Mouse (Mus musculus): ENCODE data around the gene Depdc5. TPM values are rescaled to one million over a fixed set of nuclear protein-coding genes. Genes with fewer than 3 reads are reported as not detected.
"Not testable (repeated sequence)": the region's sequence is repeated elsewhere in the genome, so short reads cannot be mapped to it uniquely, and the experiment has no call there.

The Depdc5 gene
- polyA plus RNA-seq (2014; fragmentation: Nextera tagmentation; extraction: Ambion mirVana): 32.6 and 40.3 TPM in 2 replicates

DNA sequence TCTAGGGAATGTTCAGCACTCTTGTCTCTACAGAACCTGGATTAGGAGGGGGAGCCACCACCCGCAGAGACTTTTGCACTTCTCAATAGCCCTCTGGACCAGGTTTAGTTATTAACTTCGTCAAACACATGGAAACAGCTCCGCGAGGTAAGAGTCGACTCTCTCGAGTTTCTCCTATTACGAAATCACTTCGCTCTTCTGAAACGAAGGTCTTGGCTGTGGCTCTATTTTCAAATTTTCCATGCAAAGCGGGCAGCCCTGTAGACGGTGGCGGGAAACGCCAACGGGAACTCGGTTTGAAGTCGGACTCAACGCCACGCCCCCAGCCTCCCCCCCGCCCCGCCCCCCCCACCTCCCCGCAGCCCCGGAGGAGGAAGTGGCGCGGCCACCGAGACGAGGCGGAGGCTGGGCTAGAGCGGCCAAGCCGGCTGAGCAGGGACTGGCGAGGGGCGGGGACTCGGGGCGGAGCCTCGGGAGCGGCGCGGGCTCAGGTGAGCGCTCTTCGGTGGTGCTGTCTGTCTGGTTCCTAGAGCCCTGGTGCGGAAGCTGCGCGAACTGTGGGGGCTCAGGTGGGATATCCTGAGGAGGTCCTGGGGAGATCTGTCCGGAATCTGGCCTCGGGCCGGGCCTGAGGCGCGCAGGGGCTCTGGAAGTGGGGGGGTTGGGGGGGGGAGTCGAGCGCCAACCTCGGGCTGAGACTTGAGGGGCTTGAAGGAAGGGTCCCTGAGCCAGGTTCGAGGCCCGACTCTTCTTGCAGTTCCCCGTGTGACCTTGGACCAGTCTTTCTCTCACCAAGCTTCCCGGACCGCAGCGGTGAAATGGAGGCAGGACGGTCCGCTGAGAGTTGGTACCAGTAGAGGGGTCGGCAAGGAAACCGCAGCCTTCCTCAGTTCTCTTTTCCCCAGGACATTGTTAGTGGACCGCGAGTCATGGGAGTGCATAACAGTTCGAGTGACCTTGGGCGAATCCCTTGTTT, at the start of gene Depdc5:
Gene Depdc5 (plus strand): TSS at position 449 of the 976 bp plus-strand sequence.
- peak within 1 kb of the TSS; percentile 55; the same call in 1 of the 2 replicates for H3K27ac ChIP-seq (ENCODE audit: low read depth, low read length)
- peak within 1 kb of the TSS; percentile 70 for H3K4me2 ChIP-seq (ENCODE audit: low read depth, low read length, severe bottlenecking)
- H3K4me3 ChIP-seq (ENCODE audit: low read depth, low read length): peak within 1 kb of the TSS; percentile 68
- ATAC-seq (replicated peaks; ENCODE audit: low FRiP score): peak; percentile 98
- H3K36me3 ChIP-seq (ENCODE audit: control insufficient read depth, insufficient read depth, low read length): no peaks in the 10 kb centered on the region; the same call in 1 of the 2 replicates
- no peaks in the 10 kb centered on the region for H3K9me3 ChIP-seq (ENCODE audit: control insufficient read depth, low read length)
- under 1% methylated on average over 59 of the region's 64 CpGs for WGBS
- no peaks in the 10 kb centered on the region for H3K27me3 ChIP-seq (ENCODE audit: control insufficient read depth, insufficient read depth, low read length)
- H3K4me1 ChIP-seq (replicated peaks; ENCODE audit: control insufficient read depth, insufficient read depth, low read length): no peaks in the 10 kb centered on the region; the same call in 1 of the 2 replicates
- DNase-seq (ENCODE audit: low spot score): peak; percentile 98
- H3K9ac ChIP-seq (ENCODE audit: low read length): peak within 1 kb of the TSS; percentile 75

DNA sequence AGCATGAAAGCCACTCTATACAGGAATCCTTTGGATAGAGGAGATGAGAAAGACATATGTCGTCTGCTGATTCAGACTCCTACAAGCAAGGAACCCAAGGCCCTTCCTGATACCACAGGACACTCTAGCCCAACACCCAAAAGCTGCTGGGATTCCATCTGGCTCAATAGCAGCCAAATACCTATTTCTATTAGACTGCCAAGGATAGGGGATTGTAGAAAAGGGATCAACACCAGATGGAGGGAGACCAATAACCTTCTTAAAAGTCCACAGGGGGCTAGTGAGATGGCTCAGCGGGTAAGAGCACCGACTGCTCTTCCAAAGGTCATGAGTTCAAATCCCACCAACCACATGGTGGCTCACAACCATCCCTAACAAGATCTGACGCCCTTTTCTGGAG, 48.1 kb upstream of the Depdc5 start:
- Histone ChIP-seq H3K27me3 (ENCODE audit: control insufficient read depth, insufficient read depth, low read length) (no peaks in the 10 kb centered on the region), H3K4me3 (ENCODE audit: low read depth, low read length) (no peak overlapping the region), H3K9ac (ENCODE audit: low read length) (no peak overlapping the region), H3K36me3 (ENCODE audit: control insufficient read depth, insufficient read depth, low read length) (no peaks in the 10 kb centered on the region; the same call in 1 of the 2 replicates), H3K4me1 (replicated peaks; ENCODE audit: control insufficient read depth, insufficient read depth, low read length) (no peaks in the 10 kb centered on the region), H3K4me2 (ENCODE audit: low read depth, low read length, severe bottlenecking) (no peak overlapping the region), H3K27ac (ENCODE audit: low read depth, low read length) (no peak overlapping the region), H3K9me3 (ENCODE audit: control insufficient read depth, low read length) (no peaks in the 10 kb centered on the region)
- DNase-seq (ENCODE audit: low spot score): no peak
- WGBS: 93% methylated on average over 4 of the region's 4 CpGs
- ATAC-seq (replicated peaks; ENCODE audit: low FRiP score): no peak

DNA sequence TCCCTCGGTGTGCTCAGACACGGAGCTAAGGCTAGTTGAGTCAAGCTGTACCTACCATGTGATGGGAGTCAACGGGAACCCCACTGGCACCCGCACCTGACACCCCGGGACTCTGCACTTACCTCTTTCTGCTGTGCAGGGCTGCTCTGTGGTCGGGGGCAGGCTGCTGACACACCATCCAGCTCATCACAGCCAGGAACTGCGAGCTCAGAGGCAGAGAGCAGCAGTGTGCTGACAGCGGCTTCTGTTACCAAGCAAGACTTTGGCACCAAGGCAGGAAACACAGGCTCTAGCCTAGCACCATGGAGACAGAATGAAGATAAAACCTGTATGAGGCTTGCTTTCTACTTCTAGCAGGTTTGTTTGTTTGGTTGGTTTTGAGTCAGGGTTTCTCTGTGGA, 43.0 kb upstream of the Depdc5 start:
- WGBS: 94% methylated on average over 8 of the region's 8 CpGs
- no peaks in the 10 kb centered on the region for H3K4me1 ChIP-seq (replicated peaks; ENCODE audit: control insufficient read depth, insufficient read depth, low read length)
- H3K4me2 ChIP-seq (ENCODE audit: low read depth, low read length, severe bottlenecking): no peak overlapping the region
- no peak overlapping the region for H3K27ac ChIP-seq (ENCODE audit: low read depth, low read length)
- H3K9ac ChIP-seq (ENCODE audit: low read length): no peak overlapping the region
- ATAC-seq (replicated peaks; ENCODE audit: low FRiP score): no peak
- no peaks in the 10 kb centered on the region for H3K9me3 ChIP-seq (ENCODE audit: control insufficient read depth, low read length)
- no peak overlapping the region for H3K4me3 ChIP-seq (ENCODE audit: low read depth, low read length)
- no peak for DNase-seq (ENCODE audit: low spot score)
- H3K27me3 ChIP-seq (ENCODE audit: control insufficient read depth, insufficient read depth, low read length): no peaks in the 10 kb centered on the region
- no peaks in the 10 kb centered on the region; the same call in 1 of the 2 replicates for H3K36me3 ChIP-seq (ENCODE audit: control insufficient read depth, insufficient read depth, low read length)

DNA sequence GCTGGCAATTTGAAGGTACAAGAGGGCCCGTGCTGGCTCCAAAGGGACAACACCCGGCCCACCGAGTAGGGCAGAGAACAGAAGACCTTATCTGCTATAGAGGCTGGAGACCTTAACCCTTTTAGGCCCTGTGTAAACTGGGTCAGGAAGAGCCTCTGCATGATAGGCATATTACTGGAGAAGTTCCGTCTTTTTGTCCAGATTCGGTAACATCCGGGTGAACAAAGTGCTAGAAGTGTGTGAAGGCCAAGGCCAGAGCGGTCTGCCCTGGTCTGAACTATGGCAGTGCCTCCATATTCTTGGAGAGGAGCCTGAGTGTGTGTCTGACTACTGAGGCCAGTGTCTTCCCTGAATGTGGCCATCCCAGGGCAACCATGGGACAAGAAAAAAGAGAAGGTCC, 36.5 kb upstream of the Depdc5 start, which contains the start of gene Gm20671:
Gene Gm20671 (minus strand): TSS at position 101 of the 400 bp plus-strand sequence.
- DNase-seq (ENCODE audit: low spot score): no peak
- Histone ChIP-seq H3K27ac (ENCODE audit: low read depth, low read length) (no peak within 1 kb of the TSS), H3K4me2 (ENCODE audit: low read depth, low read length, severe bottlenecking) (no peak within 1 kb of the TSS), H3K9me3 (ENCODE audit: control insufficient read depth, low read length) (no peaks in the 10 kb centered on the region), H3K4me3 (ENCODE audit: low read depth, low read length) (no peak within 1 kb of the TSS), H3K9ac (ENCODE audit: low read length) (no peak within 1 kb of the TSS), H3K4me1 (replicated peaks; ENCODE audit: control insufficient read depth, insufficient read depth, low read length) (no peaks in the 10 kb centered on the region), H3K36me3 (ENCODE audit: control insufficient read depth, insufficient read depth, low read length) (peaks cover 3% of the 10 kb centered on the region; the same call in 1 of the 2 replicates), H3K27me3 (ENCODE audit: control insufficient read depth, insufficient read depth, low read length) (no peaks in the 10 kb centered on the region)
- ATAC-seq (replicated peaks; ENCODE audit: low FRiP score): no peak
- 92% methylated on average over 7 of the region's 7 CpGs for WGBS

DNA sequence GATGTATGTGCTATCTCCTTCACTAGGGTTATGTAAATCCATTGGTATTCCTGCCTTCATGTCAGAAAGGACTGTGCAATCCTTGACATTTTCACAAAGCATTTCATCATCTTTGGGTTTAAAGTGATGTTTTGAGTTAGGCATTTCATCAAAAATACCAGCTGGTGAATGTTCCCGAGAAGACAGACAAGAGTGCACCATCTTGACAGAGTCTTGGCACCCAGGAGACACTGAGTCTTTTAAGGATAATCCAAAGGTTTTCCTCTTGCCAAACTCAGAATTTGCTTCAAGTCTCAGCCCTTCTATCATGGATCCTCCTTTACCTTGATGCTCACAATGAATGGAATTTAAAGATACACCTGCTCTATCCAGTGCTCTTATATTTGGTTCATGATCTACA, 34.7 kb upstream of the Depdc5 start:
- H3K4me2 ChIP-seq (ENCODE audit: low read depth, low read length, severe bottlenecking); H3K27me3 ChIP-seq (ENCODE audit: control insufficient read depth, insufficient read depth, low read length); H3K36me3 ChIP-seq (ENCODE audit: control insufficient read depth, insufficient read depth, low read length); H3K4me3 ChIP-seq (ENCODE audit: low read depth, low read length); H3K9me3 ChIP-seq (ENCODE audit: control insufficient read depth, low read length); ATAC-seq (replicated peaks; ENCODE audit: low FRiP score); H3K4me1 ChIP-seq (replicated peaks; ENCODE audit: control insufficient read depth, insufficient read depth, low read length); H3K9ac ChIP-seq (ENCODE audit: low read length); DNase-seq (ENCODE audit: low spot score); H3K27ac ChIP-seq (ENCODE audit: low read depth, low read length): not testable (repeated sequence)
- WGBS: 92% methylated on average over 1 of the region's 1 CpGs

DNA sequence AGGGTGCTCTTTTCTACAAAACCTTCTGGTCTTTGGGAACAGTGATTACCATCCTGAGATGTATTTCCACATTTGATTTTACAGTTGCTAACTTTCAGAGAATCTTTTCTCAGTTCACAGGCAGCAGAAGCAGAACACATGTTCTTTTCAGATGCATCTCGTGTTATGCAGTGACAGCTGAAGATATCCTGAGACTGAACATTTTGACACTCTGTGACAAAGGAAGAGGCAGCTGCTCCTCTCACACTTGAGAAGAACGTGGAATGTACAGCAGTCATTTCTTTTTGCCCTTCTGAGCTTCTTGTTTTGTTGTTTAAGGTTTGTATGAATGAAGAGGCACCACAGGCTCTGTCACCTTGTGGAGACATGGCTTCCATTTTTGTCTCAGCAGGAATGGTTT, 33.4 kb upstream of the Depdc5 start:
- no peaks in the 10 kb centered on the region for H3K4me1 ChIP-seq (replicated peaks; ENCODE audit: control insufficient read depth, insufficient read depth, low read length)
- no peak overlapping the region for H3K27ac ChIP-seq (ENCODE audit: low read depth, low read length)
- no peak overlapping the region for H3K4me2 ChIP-seq (ENCODE audit: low read depth, low read length, severe bottlenecking)
- no peaks in the 10 kb centered on the region for H3K27me3 ChIP-seq (ENCODE audit: control insufficient read depth, insufficient read depth, low read length)
- no peaks in the 10 kb centered on the region for H3K9me3 ChIP-seq (ENCODE audit: control insufficient read depth, low read length)
- H3K36me3 ChIP-seq (ENCODE audit: control insufficient read depth, insufficient read depth, low read length): peaks cover 7% of the 10 kb centered on the region
- H3K9ac ChIP-seq (ENCODE audit: low read length): no peak overlapping the region
- ATAC-seq (replicated peaks; ENCODE audit: low FRiP score) (no peak), DNase-seq (ENCODE audit: low spot score) (no peak)
- no peak overlapping the region for H3K4me3 ChIP-seq (ENCODE audit: low read depth, low read length)
- WGBS: 90% methylated on average over 2 of the region's 2 CpGs

DNA sequence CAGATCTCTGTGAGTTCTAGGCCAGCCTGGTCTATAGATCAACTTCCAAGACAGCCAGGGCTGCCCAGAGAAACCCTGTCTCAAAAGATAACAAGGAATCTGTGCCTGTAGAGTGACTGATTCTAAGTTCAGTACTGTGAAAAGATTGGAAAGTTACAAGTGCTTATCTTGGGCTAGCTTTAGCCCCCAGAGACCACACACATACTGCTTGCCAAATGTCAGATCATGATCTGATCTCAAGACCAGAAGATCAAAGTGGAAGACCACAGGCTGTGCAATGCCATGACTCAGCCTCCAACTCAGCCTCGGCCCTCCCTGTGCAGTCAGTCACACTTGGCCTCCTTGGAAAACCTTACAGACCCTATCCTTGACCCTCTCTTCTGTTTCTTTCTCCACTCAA, 29.0 kb upstream of the Depdc5 start:
- Histone ChIP-seq H3K4me2 (ENCODE audit: low read depth, low read length, severe bottlenecking) (no peak overlapping the region), H3K9ac (ENCODE audit: low read length) (no peak overlapping the region), H3K27me3 (ENCODE audit: control insufficient read depth, insufficient read depth, low read length) (no peaks in the 10 kb centered on the region), H3K9me3 (ENCODE audit: control insufficient read depth, low read length) (no peaks in the 10 kb centered on the region), H3K36me3 (ENCODE audit: control insufficient read depth, insufficient read depth, low read length) (peaks cover 12% of the 10 kb centered on the region), H3K27ac (ENCODE audit: low read depth, low read length) (no peak overlapping the region), H3K4me3 (ENCODE audit: low read depth, low read length) (no peak overlapping the region), H3K4me1 (replicated peaks; ENCODE audit: control insufficient read depth, insufficient read depth, low read length) (no peaks in the 10 kb centered on the region)
- WGBS: 76% methylated on average over 1 of the region's 1 CpGs
- ATAC-seq (replicated peaks; ENCODE audit: low FRiP score) (no peak), DNase-seq (ENCODE audit: low spot score) (no peak)

DNA sequence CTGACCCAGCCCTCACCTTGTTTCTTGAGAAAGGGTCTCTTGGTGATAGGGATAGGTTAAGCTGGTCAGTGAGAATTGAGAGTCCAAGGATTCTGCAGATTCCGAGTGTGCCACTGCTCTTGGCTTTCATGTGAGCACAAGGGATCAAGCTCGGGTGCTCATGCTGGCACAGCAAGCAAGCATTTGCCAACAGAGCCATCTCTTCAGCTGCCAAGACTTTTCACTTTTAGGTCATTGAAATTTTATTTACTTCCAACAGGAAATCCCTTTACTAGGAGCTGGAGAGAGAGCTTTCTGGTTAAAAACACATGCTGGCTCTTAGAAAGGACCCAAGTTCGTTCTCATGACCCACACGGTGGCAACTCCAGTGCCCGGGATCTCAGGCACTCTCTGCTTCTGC, 26.5 kb upstream of the Depdc5 start:
- no peak overlapping the region for H3K27ac ChIP-seq (ENCODE audit: low read depth, low read length)
- H3K4me2 ChIP-seq (ENCODE audit: low read depth, low read length, severe bottlenecking): no peak overlapping the region
- ATAC-seq (replicated peaks; ENCODE audit: low FRiP score): no peak
- H3K4me1 ChIP-seq (replicated peaks; ENCODE audit: control insufficient read depth, insufficient read depth, low read length): no peaks in the 10 kb centered on the region
- 90% methylated on average over 5 of the region's 5 CpGs for WGBS
- H3K27me3 ChIP-seq (ENCODE audit: control insufficient read depth, insufficient read depth, low read length): no peaks in the 10 kb centered on the region
- peaks cover 24% of the 10 kb centered on the region for H3K36me3 ChIP-seq (ENCODE audit: control insufficient read depth, insufficient read depth, low read length)
- no peak for DNase-seq (ENCODE audit: low spot score)
- H3K4me3 ChIP-seq (ENCODE audit: low read depth, low read length): no peak overlapping the region
- no peaks in the 10 kb centered on the region for H3K9me3 ChIP-seq (ENCODE audit: control insufficient read depth, low read length)
- H3K9ac ChIP-seq (ENCODE audit: low read length): no peak overlapping the region

All from forebrain, embryonic 11.5 days (tissue).